8 mouse cellular contexts compared by ENCODE assay signal in genomic region chr9:15709599-15710381, GRCm38 (mm10). TPM values are rescaled to one million over a fixed set of nuclear protein-coding genes. Genes with fewer than 3 reads are reported as not detected.
A peak's percentile ranks its signal among the peaks of the same experiment; 100 is the strongest.
DNase-seq lines count a peak whose midpoint lies in the region; ATAC-seq and TF ChIP-seq lines count a peak whose summit lies in the region.

Slc36a4 (plus strand) TSS chr9:15709738.

- peak within 1 kb of the TSS; percentile 68 to 73 for H3K4me3 ChIP-seq in ES-E14 (ENCODE audit: insufficient read depth in 1 of 2, low read depth in 1 of 2, low read length in 2 of 2, poor library complexity in 1 of 2, severe bottlenecking in 1 of 2)
- H3K4me3 ChIP-seq in hindbrain, embryonic 13.5 days = peak within 1 kb of the TSS; percentile 71

- H3K9me3 ChIP-seq in ES-E14 (ENCODE audit: control insufficient read depth, insufficient read depth, low read depth, low read length) = no peaks in the 10 kb centered on the region
- H3K9me3 ChIP-seq in hindbrain, embryonic 13.5 days = no peaks in the 10 kb centered on the region

- ATAC-seq in hindbrain, embryonic 13.5 days (ENCODE audit: low FRiP score) = peak; percentile 95

- H3K27me3 ChIP-seq in hindbrain, embryonic 13.5 days = no peaks in the 10 kb centered on the region

- H3K36me3 ChIP-seq in ES-E14 (ENCODE audit: control insufficient read depth, insufficient read depth, low read length, poor library complexity, severe bottlenecking) = no peaks in the 10 kb centered on the region
- H3K36me3 ChIP-seq in hindbrain, embryonic 13.5 days = no peaks in the 10 kb centered on the region

- H3K27ac ChIP-seq in ES-E14 (ENCODE audit: insufficient read depth, low read depth, low read length, poor library complexity, severe bottlenecking) = no peak within 1 kb of the TSS
- peak within 1 kb of the TSS; percentile 94 for H3K27ac ChIP-seq in hindbrain, embryonic 13.5 days

- peak; percentile 15 for DNase-seq in ES-E14 (ENCODE audit: low read depth, low spot score)
- DNase-seq in cerebellum, adult 8-10 months = peak; percentile 69
- peak; percentile 46 to 51 for DNase-seq in frontal cortex, postnatal 14 days (ENCODE audit: low spot score in 2 of 2)
- DNase-seq in layer of hippocampus, postnatal 25 days (ENCODE audit: extremely low spot score in 1 of 2, low spot score in 1 of 2) = peak; percentile 63 to 78
- DNase-seq in lung, postnatal 14 days = peak; percentile 78
- peak; percentile 78 for DNase-seq in ovary, postnatal 36 days (ENCODE audit: low spot score)
- DNase-seq in thymus, postnatal 14 days = peak; percentile 75

- in situ Hi-C loops in ES-E14 (cut with MboI; ENCODE audit: low sequenced_read_pairs in 2 of 2, unreplicated experiment in 2 of 2) = no loop called here

- peak within 1 kb of the TSS; percentile 72 for H3K4me2 ChIP-seq in hindbrain, embryonic 13.5 days

- H3K9ac ChIP-seq in ES-E14 (ENCODE audit: insufficient read depth, low read depth, low read length, poor library complexity, severe bottlenecking) = peak within 1 kb of the TSS; percentile 72
- H3K9ac ChIP-seq in hindbrain, embryonic 13.5 days = peak within 1 kb of the TSS; percentile 93

- WGBS in hindbrain, embryonic 13.5 days = 0% methylated on average over 47 of the region's 75 CpGs

- H3K4me1 ChIP-seq in ES-E14 (ENCODE audit: control insufficient read depth in 2 of 2, insufficient read depth in 2 of 2, low read length in 2 of 2, poor library complexity in 1 of 2) = no peaks in the 10 kb centered on the region
- peaks cover 38% of the 10 kb centered on the region for H3K4me1 ChIP-seq in hindbrain, embryonic 13.5 days (replicated peaks)

TF ChIP-seq in ES-E14, 5 proteins besides CTCF, POLR2A, EP300 and RAD21:
- TF ChIP-seq ZC3H11A (IDR thresholded peaks at IDR 0.05; ENCODE audit: borderline replicate concordance, low read depth, low read length) (no peak), CHD2 (IDR thresholded peaks at IDR 0.05; ENCODE audit: low read depth, low read length) (no peak), HCFC1 (IDR thresholded peaks at IDR 0.05; ENCODE audit: borderline replicate concordance, insufficient read depth, low read length) (0 out of 2 replicates have a peak, but pooled peaks have one; percentile 18), ZNF384 (IDR thresholded peaks at IDR 0.05; ENCODE audit: low read depth, low read length) (no peak)

RNA-seq across cellular contexts. Expression of gene Slc36a4, which starts in this region (rescaled TPM):
- total RNA-seq in ES-E14 (2012; rRNA removed) = 2.4 and 3.9 TPM in 2 replicates
- 21.4 and 27.2 TPM in 2 replicates for polyA plus RNA-seq in hindbrain, embryonic 13.5 days (2015; fragmentation: Nextera tagmentation; extraction: Ambion mirVana)
- 10 to 100 TPM; 44.2 to 46.1 TPM for total RNA-seq in layer of hippocampus, postnatal 25 days (2021)

Comparison
In these comparisons a context has a peak if more than half of its experiments do, and no peak if none do; other contexts are left out.
1. DNase-seq: peak in every context shown above with its lines; median percentile 78 in lung, postnatal 14 days; 78 in ovary, postnatal 36 days; 75 in thymus, postnatal 14 days; 70 in layer of hippocampus, postnatal 25 days; 69 in cerebellum, adult 8-10 months; 48 in frontal cortex, postnatal 14 days; 15 in ES-E14.